Mouse (Mus musculus): Measurements from ENCODE around the gene Rad23b. TPM values are rescaled to one million over a fixed set of nuclear protein-coding genes. Genes with fewer than 3 reads are reported as not detected.

Gene Rad23b
- polyA plus RNA-seq, 1 experiment from 2014 or later, result 167 TPM

Other genes starting within 250 kb of the Rad23b start
- 1.0 to 2.0 TPM (median 1.3 TPM) in 3 replicates for gene Klf4, start 182.4 kb downstream of the Rad23b start, polyA plus RNA-seq (2018)

Data from macrophage (primary cell).